Mouse (Mus musculus) embryo, embryonic 9.5 days (tissue): ENCODE measurements around the gene Crat.

ENCODE experiments used
- DNase-seq: peaks from one replicate; pipeline ENCODE4 v3.0.0-alpha.2; 2017; ENCODE audit errors: extremely low spot score

Gene Crat

GRCm38 (mm10) chr2:30415157-30415935, at the start of gene Crat:
TSS of gene Crat (minus strand) at chr2:30415813.
- DNase-seq: peak; percentile 86

GRCm38 (mm10) chr2:30464411-30464810, 48.8 kb upstream of the Crat start:
- no peak for DNase-seq

DNA sequence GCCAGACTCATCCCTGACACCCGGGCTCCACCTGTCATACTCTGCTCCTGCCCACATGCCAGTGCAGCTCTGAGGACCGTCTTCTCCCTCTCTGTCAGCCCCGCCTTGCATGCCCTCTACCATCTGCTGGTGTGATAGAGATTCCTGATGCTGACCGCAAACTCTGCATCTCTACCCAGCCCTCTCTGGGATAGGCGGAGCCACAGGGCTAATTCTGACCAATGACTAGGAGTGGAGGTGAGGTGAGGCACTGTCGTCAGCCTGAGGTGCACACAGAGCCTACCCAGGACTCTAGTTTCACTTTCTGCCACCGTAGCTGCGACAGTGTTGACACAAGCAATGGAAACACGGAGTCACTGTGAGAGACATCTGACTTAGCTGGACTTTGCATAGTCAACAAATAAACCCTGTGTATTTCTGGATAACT, 48.3 kb upstream of the Crat start:
- DNase-seq: peak; percentile 66

DNA sequence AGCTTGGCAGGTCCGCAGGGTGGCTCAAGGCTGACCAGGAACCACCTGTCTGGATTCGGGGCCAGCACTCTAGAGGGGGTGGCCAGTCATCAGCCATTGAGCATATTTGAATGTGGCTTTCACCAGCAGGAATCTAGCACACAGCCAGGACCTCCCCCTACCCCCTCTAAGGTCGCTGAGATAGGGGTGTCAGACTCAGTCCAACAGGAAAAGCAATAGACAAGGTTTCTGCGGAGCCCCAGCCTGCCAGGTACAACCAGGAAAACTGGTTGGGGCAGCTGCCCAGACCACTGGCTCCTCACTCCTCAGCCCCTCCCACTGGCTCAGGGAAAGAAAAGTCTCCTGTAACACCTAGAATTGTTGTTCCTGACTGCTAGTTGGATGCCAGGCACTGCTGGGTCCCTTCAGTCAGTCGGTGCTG, 47.7 kb upstream of the Crat start:
- DNase-seq: no peak

DNA sequence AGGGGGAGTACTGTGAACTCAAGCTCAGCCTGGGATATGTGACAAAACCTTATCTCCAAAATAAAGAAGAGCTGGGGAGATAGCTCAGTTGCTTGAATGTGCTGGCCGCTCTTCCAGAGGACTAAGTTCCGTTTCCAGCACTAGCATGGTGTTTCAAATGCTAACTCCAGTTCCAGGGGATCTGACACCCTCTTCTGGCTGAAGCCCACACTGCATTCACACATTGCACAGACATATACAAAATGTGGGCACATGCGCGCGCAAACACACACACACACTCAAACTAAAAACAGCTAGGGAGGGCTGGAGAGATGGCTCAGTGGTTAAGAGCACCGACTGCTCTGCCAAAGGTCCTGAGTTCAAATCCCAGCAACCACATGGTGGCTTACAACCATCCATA, 43.6 kb upstream of the Crat start:
- DNase-seq: no peak

- no peak for DNase-seq
These were observed 42.7 kb upstream of the Crat start for GRCm38 (mm10) chr2:30458349-30458748.

- DNase-seq: no peak
These were observed 40.7 kb upstream of the Crat start for GRCm38 (mm10) chr2:30456104-30456980.

- no peak for DNase-seq
These were observed 39.0 kb upstream of the Crat start for GRCm38 (mm10) chr2:30454587-30454986.

DNA sequence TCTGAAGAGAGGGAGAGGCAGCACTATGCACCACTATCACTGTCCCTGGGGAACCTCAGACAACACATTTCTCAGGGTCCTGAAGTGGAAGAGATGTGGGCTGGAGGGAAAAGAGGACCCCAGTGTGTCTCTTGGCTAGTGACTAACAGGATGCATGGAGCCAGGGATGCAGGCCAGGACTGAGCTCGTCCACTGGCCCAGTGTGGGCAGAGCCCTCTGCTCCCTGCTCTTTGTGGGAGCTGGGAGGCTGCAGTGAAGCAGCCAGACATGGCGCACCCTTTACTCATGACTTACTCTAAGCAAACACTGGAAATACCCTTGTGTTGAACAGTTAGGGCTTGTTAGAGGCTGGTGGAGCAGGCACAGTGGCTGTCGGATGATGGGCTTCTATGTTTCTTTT, 38.0 kb upstream of the Crat start:
- DNase-seq: no peak

DNA sequence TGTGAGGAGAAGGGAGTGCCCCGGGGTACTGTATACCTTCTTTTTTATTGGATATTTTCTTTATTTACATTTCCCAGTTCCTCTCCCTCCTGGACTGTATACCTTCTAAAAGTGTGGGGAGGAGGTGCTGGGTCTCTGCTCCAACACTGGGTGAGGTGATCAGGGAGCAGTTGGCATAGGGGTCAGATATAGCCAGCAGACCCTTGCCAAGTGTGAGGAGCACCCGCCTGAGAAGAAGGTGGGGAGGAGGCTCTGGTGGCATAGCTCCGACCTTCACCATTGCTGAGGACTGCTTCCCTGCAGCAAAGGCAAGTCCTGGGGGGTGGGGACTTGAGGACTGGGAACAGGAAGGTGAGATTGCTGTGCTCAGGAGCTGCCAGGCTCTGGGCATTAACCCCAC, 35.9 kb upstream of the Crat start:
- no peak for DNase-seq

GRCm38 (mm10) chr2:30450530-30450929, 34.9 kb upstream of the Crat start:
- DNase-seq: no peak

DNA sequence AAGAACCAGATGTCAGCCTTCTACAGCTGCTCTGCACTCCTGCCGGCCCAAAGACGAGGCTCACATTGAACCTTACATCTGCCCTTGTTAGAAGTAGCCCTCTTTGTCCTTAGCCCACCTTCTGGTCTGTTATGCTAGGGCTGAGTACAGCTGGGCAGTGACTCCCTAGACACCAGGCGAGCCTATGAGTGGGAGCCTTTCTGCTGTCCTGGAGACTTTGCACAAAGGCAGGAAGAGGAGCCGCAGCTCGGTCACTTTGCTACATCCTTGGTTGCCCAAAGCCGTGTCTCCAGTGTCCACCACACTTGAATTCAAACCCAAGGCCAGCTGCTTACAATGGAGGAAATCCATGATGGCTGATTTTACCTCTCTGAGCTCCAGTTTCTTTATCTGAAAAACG, 32.8 kb upstream of the Crat start:
- DNase-seq: no peak

DNA sequence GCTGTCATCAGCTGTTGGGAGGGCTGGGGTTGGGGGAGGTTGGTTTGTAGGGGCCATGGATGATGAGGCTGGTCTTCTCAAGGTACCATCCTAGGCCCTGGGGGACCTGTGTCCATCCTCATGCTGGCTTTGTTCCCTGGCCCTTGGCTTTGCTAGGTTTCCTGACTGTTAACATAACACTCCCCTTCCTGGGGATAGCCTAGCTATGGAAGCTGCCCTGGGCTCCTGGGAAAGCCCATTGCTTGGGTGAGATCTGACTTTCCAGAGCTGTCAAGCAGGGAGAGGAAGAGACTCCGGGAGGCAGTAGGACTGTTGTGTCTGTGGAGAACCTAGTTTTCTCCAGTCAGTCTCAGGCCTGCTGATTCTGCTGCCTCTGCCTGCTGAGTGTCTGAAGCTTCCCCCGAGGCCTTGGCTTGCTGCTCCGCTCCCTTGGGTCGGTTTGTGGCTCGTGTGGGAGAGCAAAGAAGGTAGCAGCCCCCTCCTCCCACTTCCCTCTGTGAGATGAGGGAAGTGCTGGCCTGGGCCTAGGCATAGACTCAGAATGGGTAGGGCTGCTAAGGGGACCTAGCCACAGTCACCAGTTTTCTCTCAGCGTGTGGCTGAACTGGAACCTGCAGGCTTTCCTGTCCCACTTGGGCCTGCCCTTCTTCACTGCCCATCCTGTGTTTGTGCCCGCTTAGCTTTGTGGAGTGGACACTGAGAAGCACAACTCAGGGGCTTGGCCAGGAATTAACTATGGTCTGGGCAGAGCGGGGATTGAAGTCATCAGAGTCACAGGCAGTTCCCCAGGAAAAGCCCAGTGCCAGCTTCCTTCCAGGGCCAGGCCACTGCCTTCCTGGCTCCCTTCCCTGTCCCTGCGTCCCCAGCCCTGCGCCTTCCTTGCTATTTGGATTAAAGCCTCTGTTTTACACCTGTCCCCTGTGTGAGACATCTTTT, 31.5 kb upstream of the Crat start:
- DNase-seq: no peak

DNA sequence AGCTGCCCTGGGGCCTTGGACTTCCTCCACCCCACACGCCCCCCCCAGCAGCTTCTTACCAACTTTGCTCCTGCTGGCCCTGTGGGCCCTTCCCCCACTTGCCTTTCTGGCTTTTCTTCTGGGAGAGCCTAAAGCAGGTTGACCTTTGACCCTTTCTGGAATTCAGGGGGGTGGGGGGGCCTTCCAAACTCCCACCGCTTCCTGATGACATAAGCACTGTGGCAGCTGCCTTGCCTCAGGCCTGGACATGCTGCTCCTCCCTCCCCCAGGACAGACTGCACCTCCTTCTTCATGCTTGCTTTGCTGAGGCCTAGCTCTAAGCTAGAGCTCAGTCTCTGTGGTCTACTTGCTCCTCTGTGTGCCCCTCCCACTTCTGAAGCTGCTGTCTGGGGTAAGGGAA, 29.7 kb upstream of the Crat start:
- DNase-seq: peak; percentile 89

- DNase-seq: no peak
These were observed 28.8 kb upstream of the Crat start for GRCm38 (mm10) chr2:30444450-30444849.

- no peak for DNase-seq
These were observed 28.4 kb upstream of the Crat start for GRCm38 (mm10) chr2:30444006-30444405.

DNA sequence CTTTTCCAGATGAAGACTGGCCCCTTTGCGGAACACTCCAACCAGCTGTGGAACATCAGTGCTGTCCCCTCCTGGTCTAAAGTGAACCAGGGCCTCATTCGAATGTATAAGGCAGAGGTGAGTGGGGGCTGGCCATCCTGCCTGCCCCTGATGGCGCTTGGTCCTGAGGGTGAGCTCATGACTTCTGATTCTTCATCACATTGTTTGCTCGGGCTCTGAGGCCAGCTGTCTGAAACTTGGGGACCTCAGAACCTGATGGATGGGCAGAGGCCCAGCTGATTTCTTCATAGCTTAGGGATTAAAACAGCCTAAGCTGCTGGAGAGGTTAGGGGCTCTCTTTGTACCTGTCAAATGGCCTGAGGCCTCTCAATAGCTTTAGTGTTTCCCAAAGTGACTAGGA, 27.7 kb upstream of the Crat start:
- DNase-seq: no peak

- DNase-seq: no peak
These were observed 26.9 kb upstream of the Crat start for GRCm38 (mm10) chr2:30442498-30442890.

GRCm38 (mm10) chr2:30441518-30442497, 26.2 kb upstream of the Crat start:
- DNase-seq: peak; percentile 90

DNA sequence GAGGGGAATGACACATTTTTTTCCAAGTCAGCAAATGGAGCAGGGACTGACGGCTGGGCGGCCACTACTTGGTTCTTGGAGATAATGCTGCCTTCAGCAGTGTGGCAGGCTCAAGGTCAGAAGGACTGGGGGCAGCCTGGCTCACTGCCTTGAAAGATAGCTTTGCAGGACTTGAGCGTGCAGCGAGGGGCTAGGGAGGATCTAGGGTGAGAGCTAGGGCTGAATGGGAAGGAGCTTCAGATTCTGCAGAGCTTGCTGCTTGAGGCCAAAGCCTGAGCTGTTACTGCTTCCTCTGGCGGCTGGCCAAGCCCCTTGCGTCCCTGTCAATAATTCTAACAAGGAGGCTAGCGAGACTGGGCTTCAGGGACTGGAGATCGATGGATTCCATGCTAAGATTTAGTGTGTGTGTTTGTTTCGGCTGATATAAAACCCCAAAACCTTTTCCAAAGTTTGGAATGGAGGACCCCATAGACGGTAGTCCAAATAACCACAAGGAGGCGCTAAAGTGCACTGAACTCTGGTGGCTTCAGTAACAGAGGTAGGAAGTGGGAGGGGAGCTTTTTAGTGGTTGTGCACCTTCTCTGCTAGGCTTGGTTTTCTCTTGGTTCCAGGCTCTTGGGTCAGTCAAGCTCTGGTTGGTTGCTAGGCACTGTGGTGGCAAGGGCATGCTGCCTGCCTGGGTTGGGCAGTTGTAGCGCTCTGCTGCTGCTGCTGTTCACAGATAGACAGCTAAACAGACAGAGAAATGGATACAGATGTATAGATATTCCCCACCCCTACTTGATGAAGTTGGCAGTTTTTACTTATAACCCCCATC, 25.3 kb upstream of the Crat start:
- DNase-seq: peak; percentile 76
